Mouse (Mus musculus) lung, adult 2 months (tissue): Measurements from ENCODE around the gene Spata3. TPM values are rescaled to one million over a fixed set of nuclear protein-coding genes. Genes with fewer than 3 reads are reported as not detected.

Source experiments
- DNase-seq: peaks from one replicate; pipeline ENCODE4 v3.0.0; 2022
- H3K4me1 ChIP-seq: fragments of 200-500 bp; 2 replicates; pipeline ENCODE4 v1.6.1; 2011; ENCODE audit warnings: low read length; ENCODE audit not compliant: control insufficient read depth, insufficient read depth
- H3K4me3 ChIP-seq: fragments of 200-500 bp; replicated peaks from 2 replicates; pipeline ENCODE3; 2011; ENCODE audit warnings: low read depth, mild to moderate bottlenecking, control low read depth, low read length; ENCODE audit errors: extremely low read depth
- CTCF ChIP-seq: fragments of 200-500 bp; IDR thresholded peaks from 2 replicates; pipeline ENCODE4 v1.5.1; 2011; ENCODE audit warnings: mild to moderate bottlenecking, low read length, control low read depth; ENCODE audit not compliant: insufficient read depth
- POLR2A ChIP-seq: fragments of 200-500 bp; IDR thresholded peaks from 2 replicates; pipeline ENCODE4 v1.6.1; 2011; ENCODE audit warnings: low read depth, mild to moderate bottlenecking, control low read depth, low read length, borderline replicate concordance; ENCODE audit errors: extremely low read depth
- WGBS: fragments of 180-500 bp; shearing (Covaris S2); methylation state at CpG from one replicate; pipeline ENCODE4 v1.1.7; 2018; 5-methylcytosine and 5-hydroxymethylcytosine counted together
- polyA plus RNA-seq: library from polyadenylated mRNA; depleted of rRNA; stranded (reverse); fragments of >200 nt; gene quantifications from 2 replicates; pipeline ENCODE4 v1.2.3, GENCODE M21; 2012

Gene Spata3
- polyA plus RNA-seq, 1 experiment: 0.21 TPM

DNA sequence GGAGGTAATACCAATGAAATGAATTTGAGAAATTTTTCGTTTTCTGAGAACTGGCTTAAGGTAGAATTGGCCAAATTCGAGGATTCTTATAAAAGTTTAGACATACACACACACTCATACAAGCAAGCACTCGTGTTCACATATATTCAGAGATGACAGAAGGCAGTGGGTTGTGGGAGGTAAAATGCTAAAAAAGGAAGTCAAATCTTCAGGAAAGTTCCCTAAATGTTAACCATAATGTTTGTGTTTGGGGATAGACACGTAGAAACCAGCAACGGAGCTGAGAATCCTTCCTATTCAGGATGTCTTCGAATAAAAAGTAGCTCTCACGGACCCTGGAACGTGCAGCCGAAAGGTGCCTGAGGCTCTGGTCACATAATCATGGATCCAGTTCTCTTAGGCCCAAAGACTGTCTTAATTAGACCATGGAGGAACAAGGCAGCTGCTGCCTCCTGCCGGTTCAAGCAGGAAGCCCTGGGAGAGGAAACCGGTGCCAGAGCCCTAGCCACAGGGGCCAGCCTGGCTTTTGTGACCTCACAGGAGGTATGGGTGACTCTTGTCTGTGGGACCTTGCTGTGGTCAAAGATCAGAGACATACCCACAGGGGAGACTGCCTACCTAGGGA is 4.9 kb downstream of the Spata3 start:
- peaks cover 2% of the 10 kb centered on the region; the same call in 1 of the 2 replicates for H3K4me1 ChIP-seq
- WGBS: 72% methylated on average over 11 of the region's 11 CpGs
- TF ChIP-seq CTCF (no peak), POLR2A (no peak)
- no peak overlapping the region for H3K4me3 ChIP-seq
- DNase-seq: no peak

DNA sequence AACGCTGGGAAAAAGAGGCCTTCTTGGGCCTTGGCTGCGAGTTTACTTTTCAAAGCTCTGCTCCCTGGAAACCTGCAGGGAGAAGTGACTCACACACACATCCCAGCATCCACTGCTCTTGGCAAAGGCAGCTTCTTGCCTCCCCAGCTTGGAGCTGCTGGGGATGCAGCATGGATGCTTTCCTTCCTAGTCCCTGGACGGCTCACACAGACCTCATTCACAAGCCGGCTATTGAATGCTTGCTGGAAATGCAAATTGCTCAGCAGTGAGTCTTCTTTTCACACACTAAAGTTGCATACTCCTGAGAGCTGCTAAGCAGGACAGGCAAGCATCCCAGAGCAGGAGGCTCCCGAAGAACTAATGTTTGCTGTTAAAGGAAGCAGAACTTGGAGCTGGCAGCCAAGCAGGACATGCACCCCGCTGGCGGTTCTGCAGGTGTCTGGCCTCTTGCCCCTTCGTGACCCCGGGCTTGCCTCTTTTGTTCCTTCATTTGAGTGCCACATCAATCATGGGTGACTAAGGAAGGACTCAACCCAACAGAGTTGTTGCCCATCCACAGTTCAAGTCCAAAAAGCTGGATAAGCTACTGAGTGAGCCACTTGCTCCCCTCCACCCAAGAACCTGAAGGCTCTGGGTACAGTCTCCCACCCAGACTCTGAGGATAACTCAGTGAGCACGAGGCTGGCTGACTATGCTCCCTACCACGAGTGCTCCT is 15.8 kb downstream of the Spata3 start:
- Histone ChIP-seq H3K4me3 (no peak overlapping the region), H3K4me1 (no peaks in the 10 kb centered on the region)
- no peak for DNase-seq
- TF ChIP-seq POLR2A: no peak
- TF ChIP-seq CTCF: no peak
- 22% methylated on average over 11 of the region's 11 CpGs for WGBS

DNA sequence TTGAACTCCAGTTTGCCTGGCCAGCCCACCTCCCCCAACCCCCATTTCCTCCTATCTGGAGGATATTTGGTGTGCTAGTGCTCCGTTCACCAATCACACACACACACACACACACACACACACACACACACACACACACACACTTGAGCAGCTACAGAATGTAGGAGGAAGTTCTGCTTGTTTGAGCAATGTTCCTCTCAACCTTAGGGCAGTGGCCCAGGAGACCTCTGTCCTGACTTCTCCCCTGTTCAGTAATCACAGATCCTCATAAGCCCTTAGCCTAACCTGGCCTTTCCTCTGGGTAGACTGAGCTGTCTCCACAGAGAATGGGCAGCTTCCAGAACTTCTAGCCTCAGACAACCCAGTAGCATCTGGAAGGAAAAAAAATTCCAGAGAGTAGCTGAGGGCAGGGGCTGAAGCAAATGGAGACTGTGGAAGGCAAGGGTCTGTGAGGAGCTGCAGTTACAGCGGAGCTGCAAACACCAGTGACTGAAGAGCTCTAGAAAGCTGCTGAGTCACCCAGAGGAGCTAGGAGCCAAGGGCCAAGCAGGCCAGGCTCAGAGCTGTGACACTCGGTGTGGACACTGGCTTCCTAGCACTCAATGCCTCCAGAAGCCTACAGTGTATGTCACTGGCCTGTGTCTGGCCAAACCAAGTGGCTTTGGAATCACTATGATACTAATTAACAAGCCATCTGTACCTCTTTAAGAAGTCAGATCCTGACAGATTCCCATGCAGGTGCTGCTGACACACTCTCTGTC is 21.8 kb downstream of the Spata3 start:
- peak; percentile 59 for DNase-seq
- H3K4me1 ChIP-seq: no peaks in the 10 kb centered on the region; the same call in 1 of the 2 replicates
- WGBS: 31% methylated on average over 3 of the region's 3 CpGs
- H3K4me3 ChIP-seq: no peak overlapping the region
- TF ChIP-seq CTCF (no peak), POLR2A (no peak)

DNA sequence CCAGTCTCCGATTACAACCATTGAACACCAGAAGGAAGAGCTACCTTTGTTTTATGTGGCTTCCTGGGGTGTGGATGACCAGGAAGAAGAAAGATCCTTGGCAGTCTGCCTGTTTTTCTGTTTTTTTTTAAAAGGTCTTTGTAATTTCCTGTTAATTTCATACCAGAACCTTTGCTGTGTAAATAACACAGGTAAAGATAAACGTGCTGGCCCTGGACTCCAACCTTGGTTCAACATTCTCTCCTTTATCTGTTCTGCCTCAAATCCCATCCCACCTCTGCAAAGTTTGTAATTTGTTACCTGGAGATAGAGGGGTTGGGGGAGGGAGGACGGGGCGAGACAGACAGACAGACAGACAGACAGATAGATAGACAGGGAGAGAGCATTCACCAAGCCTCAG is 23.5 kb downstream of the Spata3 start:
- no peak for DNase-seq
- WGBS: 37% methylated on average over 4 of the region's 4 CpGs
- H3K4me1 ChIP-seq: no peaks in the 10 kb centered on the region; the same call in 1 of the 2 replicates
- TF ChIP-seq CTCF (no peak), POLR2A (no peak)
- no peak overlapping the region for H3K4me3 ChIP-seq

DNA sequence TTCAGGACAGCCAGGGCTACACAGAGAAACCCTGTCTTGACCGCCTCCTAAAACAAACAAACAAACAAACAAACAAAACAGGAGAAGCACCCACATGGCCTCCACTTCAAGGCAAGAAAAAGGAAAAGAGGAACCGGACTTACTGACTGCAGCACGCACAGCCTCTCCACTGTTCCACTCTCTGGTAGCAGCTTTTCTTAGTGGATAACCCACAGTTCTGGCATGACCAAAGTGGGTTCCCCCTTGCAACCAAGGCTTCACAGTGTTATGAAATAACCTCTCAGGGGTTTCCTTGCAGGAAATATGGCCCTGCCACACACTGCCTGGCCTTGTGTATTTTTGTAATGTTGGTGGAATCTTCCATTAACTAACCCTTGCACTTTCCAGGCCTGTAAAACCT is 24.2 kb downstream of the Spata3 start:
- WGBS: 82% methylated on average over 3 of the region's 3 CpGs
- DNase-seq: no peak
- H3K4me3 ChIP-seq: no peak overlapping the region
- H3K4me1 ChIP-seq: no peaks in the 10 kb centered on the region; the same call in 1 of the 2 replicates
- TF ChIP-seq POLR2A: no peak
- no peak for TF ChIP-seq CTCF

DNA sequence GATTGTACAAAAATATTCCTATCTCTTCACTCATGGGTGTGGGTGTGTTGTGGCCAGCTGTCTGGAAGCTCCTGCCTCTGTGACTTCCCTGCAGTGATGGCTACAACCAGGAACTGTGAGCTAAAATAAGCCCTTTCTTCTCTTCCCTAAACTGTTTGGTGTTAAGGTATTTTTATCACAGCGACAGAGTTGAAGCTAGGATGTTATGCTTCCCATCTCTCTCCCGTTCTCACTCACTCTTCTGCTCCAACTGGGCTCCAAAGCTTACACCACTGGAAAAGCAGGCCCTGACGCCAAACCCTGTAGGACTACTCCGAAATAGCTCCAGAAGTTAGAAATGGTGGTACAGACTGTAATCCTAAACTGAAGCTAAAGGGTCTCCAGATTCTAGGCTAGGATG is 28.4 kb downstream of the Spata3 start:
- Histone ChIP-seq H3K4me3 (no peak overlapping the region), H3K4me1 (no peaks in the 10 kb centered on the region; the same call in 1 of the 2 replicates)
- DNase-seq: no peak
- 78% methylated on average over 4 of the region's 4 CpGs for WGBS
- no peak for TF ChIP-seq CTCF
- no peak for TF ChIP-seq POLR2A

DNA sequence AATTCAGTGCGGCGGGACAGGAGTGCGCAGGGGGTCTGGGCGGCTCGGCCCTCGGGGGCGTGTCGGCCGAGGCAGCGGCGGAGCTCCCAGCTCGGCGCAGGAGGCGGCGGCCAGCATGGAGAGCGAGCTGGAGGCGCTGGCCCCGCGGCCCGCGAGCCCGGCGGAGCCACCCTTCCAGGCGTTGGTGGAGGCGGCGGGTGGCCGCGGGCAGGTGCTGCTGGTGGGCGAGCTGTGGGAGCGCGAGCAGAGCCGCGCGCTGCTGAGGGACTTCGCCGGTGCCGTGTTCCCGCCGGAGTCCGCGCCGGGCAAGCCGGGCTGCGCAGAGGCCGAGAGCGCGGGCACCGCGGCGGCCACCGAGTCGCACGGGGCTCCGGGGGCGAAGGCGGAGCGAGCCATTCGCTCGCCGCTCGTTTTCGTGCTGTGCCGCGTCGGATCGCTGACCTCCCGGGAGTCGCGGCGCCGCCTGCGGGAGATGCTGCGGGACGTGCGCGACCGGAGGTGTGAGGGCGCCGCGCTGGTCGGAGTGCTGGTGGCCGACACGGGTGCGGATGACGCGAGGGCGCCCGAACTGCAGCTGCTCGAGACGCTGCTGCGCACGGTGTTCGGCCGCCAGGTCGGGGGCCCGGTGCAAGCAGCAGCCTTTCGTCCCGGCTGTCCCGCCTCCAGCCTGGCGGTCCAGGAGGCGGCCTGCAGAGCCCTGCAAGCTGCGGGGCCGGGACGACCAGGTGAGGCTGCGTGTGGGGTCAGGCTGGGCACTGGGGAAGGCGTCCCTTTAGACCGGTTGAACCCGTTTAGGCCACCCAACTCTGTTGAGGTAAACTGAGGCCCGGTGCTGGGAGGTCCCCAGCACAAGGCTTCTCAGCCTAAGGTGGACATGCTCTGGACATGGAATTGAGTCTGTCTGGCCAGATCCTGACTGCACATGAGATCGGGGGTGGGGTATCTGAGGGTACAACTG is 29.5 kb downstream of the Spata3 start, which contains the start of gene 2810459M11Rik:
Gene 2810459M11Rik, plus strand, starts transcription at position 16 of the 958 bp plus-strand sequence.
- H3K4me1 ChIP-seq: no peaks in the 10 kb centered on the region
- under 1% methylated on average over 106 of the region's 110 CpGs for WGBS
- DNase-seq: peak; percentile 49
- H3K4me3 ChIP-seq: peak within 1 kb of the TSS; percentile 31
- no peak for TF ChIP-seq POLR2A
- no peak for TF ChIP-seq CTCF

DNA sequence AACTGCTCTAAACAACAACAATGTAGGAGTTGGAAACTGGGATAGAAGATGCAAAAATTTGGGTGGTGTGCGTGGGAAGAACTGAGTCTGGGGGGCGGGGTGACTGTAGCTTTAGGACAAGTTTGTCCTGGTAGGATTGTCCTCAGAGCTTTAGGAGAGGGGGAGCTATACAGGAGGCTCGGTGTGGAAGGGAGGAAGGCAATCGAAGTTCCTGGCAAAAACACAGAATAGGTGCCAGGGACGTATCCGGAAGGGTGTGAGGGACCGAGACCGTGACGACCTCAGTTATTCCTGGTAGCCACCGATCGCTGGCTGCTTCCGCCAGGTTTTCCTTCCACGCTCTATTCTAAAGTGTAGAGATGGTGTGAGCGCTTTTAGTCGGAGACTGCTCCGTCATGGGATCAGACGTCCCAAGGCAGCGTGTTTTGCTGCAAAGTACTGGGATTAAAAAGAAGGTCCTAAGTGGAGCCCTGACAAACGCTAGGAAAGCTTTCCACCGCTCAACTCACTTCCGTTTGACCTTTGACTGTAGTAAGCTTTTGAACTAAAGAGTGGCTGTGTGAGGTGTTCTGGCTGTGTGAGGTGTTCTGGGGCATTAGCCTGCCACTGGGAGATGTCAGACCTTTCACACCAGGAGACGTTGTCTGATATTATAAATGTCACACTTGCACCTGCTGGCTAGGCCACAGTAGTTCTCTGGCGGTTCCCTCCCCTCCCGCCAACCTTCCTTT is 30.4 kb downstream of the Spata3 start:
- no peaks in the 10 kb centered on the region for H3K4me1 ChIP-seq
- TF ChIP-seq CTCF (no peak), POLR2A (no peak)
- 28% methylated on average over 24 of the region's 24 CpGs for WGBS
- DNase-seq: no peak
- no peak overlapping the region for H3K4me3 ChIP-seq

DNA sequence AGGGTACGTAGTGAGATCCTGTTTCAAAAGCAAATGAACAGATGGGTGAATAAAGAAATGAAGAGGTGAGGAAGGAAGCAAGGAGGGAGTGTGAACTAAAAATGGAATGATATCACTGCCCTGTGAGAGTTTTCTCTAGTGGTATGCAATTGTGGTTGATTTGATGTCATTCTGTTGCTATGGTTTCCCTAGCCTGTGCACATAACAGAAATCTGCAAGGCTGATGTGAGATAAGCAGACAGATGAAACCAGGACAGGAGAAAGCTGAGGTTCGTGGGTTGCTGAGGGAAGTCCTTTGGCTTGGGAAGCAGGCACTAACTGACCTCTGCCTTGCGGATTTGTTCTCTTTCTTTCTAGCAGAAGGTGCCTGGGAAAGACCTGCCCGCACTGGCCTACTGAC is 31.6 kb downstream of the Spata3 start:
- H3K4me3 ChIP-seq: no peak overlapping the region
- no peaks in the 10 kb centered on the region for H3K4me1 ChIP-seq
- DNase-seq: no peak
- TF ChIP-seq POLR2A (no peak), CTCF (no peak)
- WGBS: 69% methylated on average over 4 of the region's 4 CpGs
